Mouse (Mus musculus) retina, postnatal 1 day (tissue): ENCODE data around the gene Art1.

Experiments
- DNase-seq: peaks from one replicate; pipeline ENCODE4 v3.0.0-alpha.2; 2012

Gene Art1

GRCm38 (mm10) chr7:102101487-102101886 lies at the start of gene Art1:
Gene Art1 (plus strand): TSS chr7:102101743.
- no peak for DNase-seq

GRCm38 (mm10) chr7:102061353-102061752 lies 40.2 kb upstream of the Art1 start:
- DNase-seq, result no peak

GRCm38 (mm10) chr7:102062203-102062602 lies 39.3 kb upstream of the Art1 start:
- DNase-seq, result no peak

GRCm38 (mm10) chr7:102063891-102064290 lies 37.7 kb upstream of the Art1 start:
- no peak for DNase-seq

- no peak for DNase-seq
Observed at GRCm38 (mm10) chr7:102064655-102065045, 36.9 kb upstream of the Art1 start.

GRCm38 (mm10) chr7:102065046-102065891 lies 36.3 kb upstream of the Art1 start, which contains the start of the genes Rnf121, Xndc1 and Xntrpc:
Gene Rnf121 (minus strand): TSS chr7:102065469.
Gene Xndc1 (plus strand): TSS chr7:102065511.
Gene Xntrpc (plus strand): TSS chr7:102065713.
- peak; percentile 96 for DNase-seq

- no peak for DNase-seq
Observed at GRCm38 (mm10) chr7:102066363-102066762, 35.2 kb upstream of the Art1 start.

- DNase-seq, result peak; percentile 28
Observed at GRCm38 (mm10) chr7:102076714-102077296, 24.7 kb upstream of the Art1 start.

GRCm38 (mm10) chr7:102078517-102078916 lies 23.0 kb upstream of the Art1 start:
- peak; percentile 55 for DNase-seq

GRCm38 (mm10) chr7:102080311-102080710 lies 21.2 kb upstream of the Art1 start:
- DNase-seq, result no peak

- no peak for DNase-seq
Observed at GRCm38 (mm10) chr7:102081784-102082183, 19.8 kb upstream of the Art1 start.

GRCm38 (mm10) chr7:102082816-102083215 lies 18.7 kb upstream of the Art1 start, which contains the start of gene Trpc2:
Gene Trpc2 (plus strand): TSS chr7:102083116.
- DNase-seq, result no peak

GRCm38 (mm10) chr7:102084041-102084696 lies 17.4 kb upstream of the Art1 start:
- DNase-seq, result no peak

- no peak for DNase-seq
Observed at GRCm38 (mm10) chr7:102087336-102087735, 14.2 kb upstream of the Art1 start.

- peak; percentile 56 for DNase-seq
Observed at GRCm38 (mm10) chr7:102099760-102100661, 1.5 kb upstream of the Art1 start.

GRCm38 (mm10) chr7:102100868-102101267 lies 675 bp upstream of the Art1 start:
- no peak for DNase-seq

GRCm38 (mm10) chr7:102102241-102102640 lies 698 bp downstream of the Art1 start:
- DNase-seq, result peak; percentile 57

GRCm38 (mm10) chr7:102102696-102103095 lies 1.2 kb downstream of the Art1 start:
- DNase-seq, result no peak

- DNase-seq, result no peak
Observed at GRCm38 (mm10) chr7:102103555-102103954, 2.0 kb downstream of the Art1 start.

GRCm38 (mm10) chr7:102104126-102104525 lies 2.6 kb downstream of the Art1 start:
- DNase-seq, result no peak

GRCm38 (mm10) chr7:102106700-102107141 lies 5.2 kb downstream of the Art1 start:
- DNase-seq, result peak; percentile 38

- DNase-seq, result peak; percentile 22
Observed at GRCm38 (mm10) chr7:102108206-102108605, 6.7 kb downstream of the Art1 start.
